Mouse (Mus musculus) G1E (cell line): ENCODE measurements around the gene Vapa. TPM values are rescaled to one million over a fixed set of nuclear protein-coding genes. Genes with fewer than 3 reads are reported as not detected.

Source experiments
- ATAC-seq: 2 replicates; pipeline ENCODE4 v1.8.0; 2016; ENCODE audit warnings: mild to moderate bottlenecking; ENCODE audit not compliant: insufficient number of reproducible peaks, poor library complexity, low FRiP score, severe bottlenecking; ENCODE audit errors: extremely low read depth
- DNase-seq: peaks from one replicate; pipeline ENCODE4 v3.0.0; 2012; ENCODE audit warnings: low spot score
- H3K27me3 ChIP-seq: 2 replicates; pipeline ENCODE4 v1.6.1; 2012; ENCODE audit warnings: mild to moderate bottlenecking, low read length, inconsistent platforms; ENCODE audit not compliant: insufficient read depth
- H3K36me3 ChIP-seq: replicated peaks from 2 replicates; pipeline ENCODE3; 2012; ENCODE audit warnings: mild to moderate bottlenecking, inconsistent platforms
- H3K4me1 ChIP-seq: 2 replicates; pipeline ENCODE4 v1.6.1; 2012; ENCODE audit warnings: low read depth, low read length, inconsistent platforms, mixed read lengths; ENCODE audit not compliant: insufficient read depth
- H3K4me3 ChIP-seq: 2 replicates; pipeline ENCODE4 v1.5.1; 2012; ENCODE audit warnings: low read depth, mild to moderate bottlenecking, inconsistent platforms, low read length, moderate library complexity, mixed read lengths
- H3K9me3 ChIP-seq: replicated peaks from 2 replicates; pipeline ENCODE4 v1.6.1; 2012; ENCODE audit warnings: inconsistent platforms
- CTCF ChIP-seq: IDR thresholded peaks from 2 replicates; pipeline ENCODE4 v1.5.1; 2012; ENCODE audit warnings: low read depth, low read length, inconsistent platforms, mixed read lengths
- GATA1 ChIP-seq: IDR thresholded peaks from 2 replicates; pipeline ENCODE4 v1.6.1; 2012; ENCODE audit warnings: borderline replicate concordance, low read length, inconsistent platforms, mixed read lengths
- GATA2 ChIP-seq: IDR thresholded peaks from 2 replicates; pipeline ENCODE4 v1.6.1; 2012; ENCODE audit warnings: low read depth, low read length, inconsistent platforms, borderline replicate concordance
- POLR2AphosphoS5 ChIP-seq: IDR thresholded peaks from 2 replicates; pipeline ENCODE4 v1.6.1; 2012; ENCODE audit warnings: low read depth, low read length, inconsistent platforms; ENCODE audit not compliant: insufficient replicate concordance
- TAL1 ChIP-seq: conservative IDR thresholded peaks from 2 replicates; pipeline ENCODE4 v1.6.1; 2012; ENCODE audit warnings: low read depth, low read length, inconsistent platforms, mixed read lengths
- polyA plus RNA-seq: library from polyadenylated mRNA; stranded (reverse); fragments of >175 nt; gene quantifications from 2 replicates; pipeline ENCODE4 v1.2.3, GENCODE M21; 2012
- total RNA-seq, 2 experiments: library from RNA; stranded (forward) in 1 of 2; stranded (reverse) in 1 of 2; fragments of 200-1000 nt in 1 of 2; fragments of >200 nt in 1 of 2; fragmentation: Nextera tagmentation in 1 of 2; gene quantifications; 2 replicates each; pipeline ENCODE4 v1.2.3; 2014 to 2017

Vapa gene
- total and polyA plus RNA-seq, 3 experiments, result 130 to 174 (median 148) TPM

DNA sequence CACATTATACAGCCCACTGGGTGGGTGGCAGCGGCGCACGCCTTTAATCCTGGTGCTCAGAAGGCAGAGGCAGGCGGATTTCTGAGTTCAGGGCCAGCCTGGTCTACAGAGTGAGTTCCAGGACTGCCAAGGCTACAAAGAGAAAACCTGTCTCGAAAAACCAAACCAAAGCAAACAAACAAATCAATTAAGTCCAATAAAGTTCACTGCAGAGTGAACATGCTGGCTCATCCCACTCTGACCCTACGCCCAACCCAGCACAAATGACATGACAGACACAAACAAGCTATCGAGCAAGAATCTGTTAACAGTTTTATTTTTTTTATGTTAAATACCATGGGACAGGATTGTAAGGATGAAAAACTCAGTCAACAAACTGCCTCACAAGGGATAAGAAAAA lies 33.6 kb downstream of the Vapa start:
- Histone ChIP-seq H3K4me1 (peaks cover 9% of the 10 kb centered on the region), H3K36me3 (peaks cover 63% of the 10 kb centered on the region), H3K27me3 (no peaks in the 10 kb centered on the region), H3K4me3 (no peak overlapping the region), H3K9me3 (no peaks in the 10 kb centered on the region)
- no peak for DNase-seq
- no peak for ATAC-seq
- TF ChIP-seq POLR2AphosphoS5 (no peak), GATA1 (no peak), TAL1 (no peak), GATA2 (no peak), CTCF (no peak)

DNA sequence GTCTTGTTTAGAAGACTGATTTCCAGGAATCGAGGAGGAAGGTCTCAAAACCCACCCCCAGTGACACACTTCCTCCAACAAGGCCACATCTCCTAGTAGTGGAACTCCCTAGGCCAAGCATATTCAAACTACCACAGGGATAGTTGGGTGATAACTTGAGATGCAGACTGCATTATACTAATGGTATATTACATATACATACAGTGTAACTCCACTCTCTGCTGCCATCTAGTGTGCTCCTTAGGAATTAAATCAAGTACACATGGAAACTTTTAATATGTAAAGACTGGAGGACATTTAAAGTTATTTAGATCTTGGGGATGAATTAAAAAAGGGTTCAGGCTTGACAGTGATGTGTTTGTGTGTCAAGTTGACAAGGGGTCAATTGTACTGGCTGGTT lies 38.0 kb downstream of the Vapa start:
- peak; percentile 25; the same call in 1 of the 2 replicates for ATAC-seq
- Histone ChIP-seq H3K9me3 (no peaks in the 10 kb centered on the region), H3K4me3 (no peak overlapping the region), H3K36me3 (peaks cover 38% of the 10 kb centered on the region), H3K27me3 (no peaks in the 10 kb centered on the region), H3K4me1 (peaks cover 33% of the 10 kb centered on the region)
- TF ChIP-seq CTCF (peak; percentile 18; the same call in 1 of the 2 replicates), TAL1 (no peak)
- no peak for DNase-seq

DNA sequence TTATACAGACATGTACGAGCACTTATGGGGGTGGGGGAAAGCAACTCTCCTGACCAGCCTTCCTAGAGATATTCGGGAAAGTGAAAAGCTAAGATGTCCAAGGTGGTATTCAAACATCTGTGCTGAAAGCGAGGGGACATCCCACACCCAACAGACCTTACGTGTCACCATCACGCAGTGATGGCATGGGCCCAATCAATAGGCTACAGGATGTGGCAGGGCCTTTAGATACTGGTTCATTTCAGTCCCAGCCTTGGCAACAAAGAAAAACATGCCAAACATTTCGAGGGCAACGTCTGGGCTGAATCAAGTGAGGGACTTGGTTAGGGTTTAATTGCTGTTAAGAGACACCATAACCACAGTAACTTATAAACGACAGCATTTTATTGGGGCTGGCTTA lies 38.5 kb downstream of the Vapa start:
- peaks cover 33% of the 10 kb centered on the region for H3K4me1 ChIP-seq
- no peak for DNase-seq
- no peaks in the 10 kb centered on the region for H3K9me3 ChIP-seq
- H3K36me3 ChIP-seq, result peaks cover 33% of the 10 kb centered on the region
- TF ChIP-seq TAL1 (no peak), POLR2AphosphoS5 (no peak), GATA1 (no peak), GATA2 (no peak), CTCF (no peak)
- no peak for ATAC-seq
- no peak overlapping the region for H3K4me3 ChIP-seq
- no peaks in the 10 kb centered on the region for H3K27me3 ChIP-seq

DNA sequence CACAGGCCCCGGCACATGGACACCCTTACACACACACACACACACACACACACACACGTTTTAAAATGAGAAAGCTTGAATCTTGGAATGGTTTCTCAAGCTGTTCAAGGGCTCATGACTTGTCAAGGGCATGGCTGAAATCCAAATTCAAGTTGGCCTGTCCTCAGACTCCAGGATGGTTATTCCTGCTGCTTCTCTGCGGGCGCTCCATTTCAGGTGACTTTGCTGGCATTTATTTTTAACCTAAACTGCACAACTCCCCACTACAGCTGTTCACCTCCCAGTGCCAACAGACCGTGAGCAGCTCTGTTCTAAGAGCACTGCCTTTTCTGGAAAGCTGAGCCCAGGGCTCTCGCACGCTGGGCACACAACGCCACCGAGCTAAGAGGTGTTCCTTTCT lies 41.5 kb downstream of the Vapa start:
- H3K4me1 ChIP-seq, result peaks cover 31% of the 10 kb centered on the region
- no peak for ATAC-seq
- no peak overlapping the region for H3K4me3 ChIP-seq

DNA sequence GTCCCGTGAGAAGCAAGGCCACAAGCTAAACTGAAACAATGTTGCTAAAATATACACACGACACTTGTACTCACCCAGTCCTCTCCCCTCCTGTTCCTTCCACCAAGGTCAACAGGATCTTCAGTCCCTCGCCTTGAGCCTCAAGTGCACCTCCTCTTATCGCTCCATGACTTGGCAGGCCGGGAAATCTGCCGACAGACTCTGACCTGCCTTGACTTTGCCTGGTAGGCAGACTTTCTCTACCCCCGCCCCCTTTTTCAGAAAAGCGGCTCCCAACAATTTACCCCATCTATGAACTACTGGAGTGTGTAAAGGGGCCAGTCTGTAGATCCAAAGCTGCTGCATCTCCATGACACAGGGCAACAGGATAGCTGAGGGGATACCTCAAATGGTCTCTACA lies 41.9 kb downstream of the Vapa start:
- H3K27me3 ChIP-seq, result no peaks in the 10 kb centered on the region

More for the DNA sequence above, 41.5 kb downstream of the Vapa start:
- no peak for TF ChIP-seq CTCF
- Histone ChIP-seq H3K27me3 (no peaks in the 10 kb centered on the region), H3K36me3 (peaks cover 11% of the 10 kb centered on the region), H3K9me3 (no peaks in the 10 kb centered on the region)
- no peak for DNase-seq

DNA sequence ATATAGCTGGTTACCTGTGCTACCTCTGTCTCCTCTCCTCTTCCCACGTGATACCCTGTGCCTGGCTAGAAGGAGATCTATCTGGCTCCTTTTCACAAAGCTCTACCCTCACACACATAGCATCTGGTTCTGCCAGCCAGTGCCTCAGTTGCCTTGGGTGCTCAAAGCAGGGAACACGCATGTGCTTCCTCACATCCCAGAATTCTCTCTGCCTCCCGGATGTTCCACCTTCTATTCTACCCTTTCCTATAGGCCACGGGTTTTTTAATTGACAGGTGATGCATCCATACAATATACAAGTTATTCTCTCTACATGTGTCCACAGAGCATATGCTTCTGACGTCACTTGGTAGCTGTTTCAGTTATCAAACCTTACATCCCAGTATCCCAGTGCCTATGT lies 49.2 kb downstream of the Vapa start:
- no peaks in the 10 kb centered on the region for H3K9me3 ChIP-seq
- H3K4me1 ChIP-seq, result peaks cover 4% of the 10 kb centered on the region; the same call in 1 of the 2 replicates
- no peaks in the 10 kb centered on the region for H3K36me3 ChIP-seq
- ATAC-seq (no peak), DNase-seq (no peak)
- peaks cover 12% of the 10 kb centered on the region for H3K27me3 ChIP-seq
- no peak overlapping the region for H3K4me3 ChIP-seq
- no peak for TF ChIP-seq GATA1
- no peak for TF ChIP-seq CTCF
- no peak for TF ChIP-seq POLR2AphosphoS5
- no peak for TF ChIP-seq TAL1

More for the DNA sequence above, 41.9 kb downstream of the Vapa start:
- no peak for TF ChIP-seq GATA2
- TF ChIP-seq TAL1, result no peak
- no peak for TF ChIP-seq CTCF
- H3K4me3 ChIP-seq, result no peak overlapping the region
- DNase-seq (no peak), ATAC-seq (no peak)
- H3K36me3 ChIP-seq, result peaks cover 9% of the 10 kb centered on the region
- H3K9me3 ChIP-seq, result no peaks in the 10 kb centered on the region
- peaks cover 31% of the 10 kb centered on the region for H3K4me1 ChIP-seq

DNA sequence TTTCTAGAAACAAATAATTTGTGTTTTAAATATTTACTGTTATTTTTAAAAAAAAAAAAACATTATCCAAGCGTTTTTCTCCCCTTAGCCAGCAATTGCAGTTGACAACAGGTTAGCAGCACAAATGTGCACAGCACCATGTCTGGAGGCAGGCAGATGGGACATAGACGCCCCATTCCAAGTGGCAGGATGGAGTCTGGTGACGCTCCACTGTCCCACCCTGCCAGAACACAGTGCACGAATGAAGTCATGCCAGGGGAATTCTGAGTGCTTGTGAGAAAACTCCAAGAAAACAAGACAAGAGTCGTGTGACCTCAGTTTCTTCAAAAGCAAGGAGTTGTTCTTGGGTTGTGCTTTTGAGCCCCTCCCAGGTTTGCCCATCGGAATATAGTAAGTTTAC lies 50.0 kb downstream of the Vapa start:
- no peak for ATAC-seq
- TF ChIP-seq GATA1, result no peak
- TF ChIP-seq CTCF, result no peak
- no peak for TF ChIP-seq POLR2AphosphoS5
- TF ChIP-seq GATA2, result no peak
- no peak for TF ChIP-seq TAL1

More for the DNA sequence above, 50.0 kb downstream of the Vapa start:
- Histone ChIP-seq H3K4me1 (peaks cover 11% of the 10 kb centered on the region), H3K27me3 (peaks cover 12% of the 10 kb centered on the region), H3K9me3 (no peaks in the 10 kb centered on the region), H3K36me3 (no peaks in the 10 kb centered on the region), H3K4me3 (no peak overlapping the region)
- DNase-seq, result no peak
